Mouse (Mus musculus) MEL (cell line): Measurements from ENCODE around the gene Rbks. TPM values are rescaled to one million over a fixed set of nuclear protein-coding genes. Genes with fewer than 3 reads are reported as not detected.

Experiments used
- DNase-seq: peaks from one replicate; pipeline ENCODE4 v3.0.0; 2011; ENCODE audit warnings: low read depth, low spot score
- H3K27ac ChIP-seq: 2 replicates; pipeline ENCODE4 v1.5.1; 2012; ENCODE audit warnings: low read depth, mild to moderate bottlenecking, control low read depth, low read length, moderate library complexity; ENCODE audit not compliant: control insufficient read depth
- H3K27me3 ChIP-seq, 2 experiments: fragments of 150-350 bp in 1 of 2; sonication (generic) in 1 of 2; 2 replicates each; pipeline ENCODE4 v1.6.1; 2012; ENCODE audit warnings: low read length in 2 of 2, mild to moderate bottlenecking in 2 of 2, improper control_type of control experiment in 1 of 2, moderate library complexity in 1 of 2; ENCODE audit not compliant: insufficient read depth in 2 of 2, control insufficient read depth in 1 of 2
- H3K36me3 ChIP-seq, 2 experiments: 2 replicates each; pipeline ENCODE4 v1.6.1; 2012 to 2014; ENCODE audit warnings: low read length in 2 of 2, improper control_type of control experiment in 1 of 2, inconsistent platforms in 1 of 2, mild to moderate bottlenecking in 1 of 2; ENCODE audit not compliant: insufficient read depth in 2 of 2, control insufficient read depth in 1 of 2
- H3K4me1 ChIP-seq, 2 experiments: fragments of 150-350 bp in 1 of 2; sonication (generic) in 1 of 2; 2 replicates each; pipeline ENCODE4 v1.6.1; 2012; ENCODE audit warnings: low read length in 2 of 2, improper control_type of control experiment in 1 of 2, mild to moderate bottlenecking in 1 of 2; ENCODE audit not compliant: insufficient read depth in 2 of 2, control insufficient read depth in 1 of 2
- H3K4me3 ChIP-seq, 2 experiments: fragments of 150-350 bp in 1 of 2; sonication (generic) in 1 of 2; 2 replicates each; pipeline ENCODE4 v1.5.1; 2012; ENCODE audit warnings: low read depth in 2 of 2, low read length in 2 of 2, mild to moderate bottlenecking in 2 of 2, moderate library complexity in 2 of 2, control low read depth in 1 of 2, improper control_type of control experiment in 1 of 2; ENCODE audit not compliant: control insufficient read depth in 1 of 2, insufficient read depth in 1 of 2
- H3K79me2 ChIP-seq: 2 replicates; pipeline ENCODE4 v1.6.1; 2012; ENCODE audit warnings: mild to moderate bottlenecking, low read length, moderate library complexity; ENCODE audit not compliant: control insufficient read depth, poor library complexity, insufficient read depth
- H3K9ac ChIP-seq: 2 replicates; pipeline ENCODE4 v1.6.1; 2012; ENCODE audit warnings: low read depth, mild to moderate bottlenecking, control low read depth, low read length, moderate library complexity; ENCODE audit not compliant: control insufficient read depth, poor library complexity, severe bottlenecking
- H3K9me3 ChIP-seq: fragments of 150-350 bp; sonication (generic); replicated peaks from 2 replicates; pipeline ENCODE4 v1.6.1; 2012; ENCODE audit warnings: mild to moderate bottlenecking, low read length, improper control_type of control experiment, moderate library complexity; ENCODE audit not compliant: insufficient read depth
- CHD2 ChIP-seq: IDR thresholded peaks from 2 replicates; pipeline ENCODE4 v1.6.1; 2011; ENCODE audit warnings: low read length, improper control_type of control experiment
- CTCF ChIP-seq, 3 experiments: IDR thresholded peaks in 2 of 3; conservative IDR thresholded peaks in 1 of 3; 2 replicates each; pipeline ENCODE4 v1.5.1; 2011 to 2012; ENCODE audit warnings: low read length in 3 of 3, low read depth in 2 of 3, mild to moderate bottlenecking in 2 of 3, improper control_type of control experiment in 1 of 3, inconsistent platforms in 1 of 3, mixed read lengths in 1 of 3, moderate library complexity in 1 of 3; ENCODE audit not compliant: control insufficient read depth in 1 of 3, insufficient read depth in 1 of 3, poor library complexity in 1 of 3, severe bottlenecking in 1 of 3
- E2F4 ChIP-seq: IDR thresholded peaks from 2 replicates; pipeline ENCODE4 v1.6.1; 2011; ENCODE audit warnings: low read depth, low read length, improper control_type of control experiment, borderline replicate concordance
- ETS1 ChIP-seq: IDR thresholded peaks from 2 replicates; pipeline ENCODE4 v1.6.1; 2012; ENCODE audit warnings: low read depth, mild to moderate bottlenecking, inconsistent platforms, low read length, improper control_type of control experiment, moderate library complexity
- GABPA ChIP-seq: IDR thresholded peaks from 2 replicates; pipeline ENCODE4 v1.6.1; 2012; ENCODE audit warnings: low read depth, mild to moderate bottlenecking, inconsistent platforms, low read length, improper control_type of control experiment, moderate library complexity
- GATA1 ChIP-seq: IDR thresholded peaks from 2 replicates; pipeline ENCODE4 v1.6.1; 2011; ENCODE audit warnings: low read depth, low read length, improper control_type of control experiment
- HCFC1 ChIP-seq: IDR thresholded peaks from 2 replicates; pipeline ENCODE4 v1.6.1; 2012; ENCODE audit warnings: low read depth, mild to moderate bottlenecking, inconsistent platforms, low read length, improper control_type of control experiment, moderate library complexity
- KAT2A ChIP-seq: conservative IDR thresholded peaks from 2 replicates; pipeline ENCODE4 v1.6.1; 2012; ENCODE audit warnings: low read depth, low read length, improper control_type of control experiment, inconsistent platforms
- MAX ChIP-seq: IDR thresholded peaks from 2 replicates; pipeline ENCODE4 v1.6.1; 2011; ENCODE audit warnings: low read length, improper control_type of control experiment
- MAZ ChIP-seq: IDR thresholded peaks from 2 replicates; pipeline ENCODE4 v1.6.1; 2012; ENCODE audit warnings: low read depth, mild to moderate bottlenecking, inconsistent platforms, low read length, improper control_type of control experiment
- MEF2A ChIP-seq: IDR thresholded peaks from 2 replicates; pipeline ENCODE4 v1.6.1; 2014; ENCODE audit warnings: low read depth, mild to moderate bottlenecking, inconsistent platforms, low read length, improper control_type of control experiment; ENCODE audit not compliant: poor library complexity, insufficient replicate concordance, severe bottlenecking; ENCODE audit errors: extremely low read depth
- MXI1 ChIP-seq: IDR thresholded peaks from 2 replicates; pipeline ENCODE4 v1.6.1; 2011; ENCODE audit warnings: mild to moderate bottlenecking, low read depth, low read length, improper control_type of control experiment
- NELFE ChIP-seq: IDR thresholded peaks from 2 replicates; pipeline ENCODE4 v1.6.1; 2011; ENCODE audit warnings: low read depth, low read length, improper control_type of control experiment
- RCOR1 ChIP-seq: IDR thresholded peaks from 2 replicates; pipeline ENCODE4 v1.6.1; 2012; ENCODE audit warnings: low read depth, mild to moderate bottlenecking, inconsistent platforms, low read length, improper control_type of control experiment
- SIN3A ChIP-seq: IDR thresholded peaks from 2 replicates; pipeline ENCODE4 v1.6.1; 2012; ENCODE audit warnings: low read length, improper control_type of control experiment, inconsistent platforms
- SMC3 ChIP-seq: IDR thresholded peaks from 2 replicates; pipeline ENCODE4 v1.6.1; 2011; ENCODE audit warnings: low read depth, low read length, improper control_type of control experiment
- TAL1 ChIP-seq: IDR thresholded peaks from 2 replicates; pipeline ENCODE4 v1.6.1; 2012; ENCODE audit warnings: mild to moderate bottlenecking, inconsistent platforms, low read length, moderate library complexity, mixed read lengths
- TBP ChIP-seq: IDR thresholded peaks from 2 replicates; pipeline ENCODE4 v1.8.0; 2011; ENCODE audit warnings: low read depth, low read length, improper control_type of control experiment
- TCF12 ChIP-seq: IDR thresholded peaks from 2 replicates; pipeline ENCODE4 v1.6.1; 2014; ENCODE audit warnings: low read depth, mild to moderate bottlenecking, inconsistent platforms, low read length, improper control_type of control experiment, moderate library complexity
- UBTF ChIP-seq: IDR thresholded peaks from 2 replicates; pipeline ENCODE4 v1.6.1; 2012; ENCODE audit warnings: low read depth, mild to moderate bottlenecking, inconsistent platforms, low read length, improper control_type of control experiment, moderate library complexity, borderline replicate concordance; ENCODE audit not compliant: insufficient read depth
- USF1 ChIP-seq: IDR thresholded peaks from 2 replicates; pipeline ENCODE4 v1.6.1; 2014; ENCODE audit warnings: low read depth, mild to moderate bottlenecking, inconsistent platforms, low read length, improper control_type of control experiment, moderate library complexity
- ZC3H11A ChIP-seq: IDR thresholded peaks from 2 replicates; pipeline ENCODE4 v1.6.1; 2012; ENCODE audit warnings: low read depth, mild to moderate bottlenecking, inconsistent platforms, low read length, improper control_type of control experiment
- ZNF384 ChIP-seq: IDR thresholded peaks from 2 replicates; pipeline ENCODE4 v1.6.1; 2012; ENCODE audit warnings: low read depth, mild to moderate bottlenecking, inconsistent platforms, low read length, improper control_type of control experiment
- polyA plus RNA-seq, 2 experiments: library from polyadenylated mRNA; stranded (reverse) in 1 of 2; unstranded in 1 of 2; fragments of >175 nt in 1 of 2; fragments of >200 nt in 1 of 2; gene quantifications; 2 replicates each; pipeline versions ENCODE4 v1.2.1 to v1.2.4; 2012; ENCODE audit warnings: low replicate concordance in 2 of 2, low read depth in 1 of 2; ENCODE audit not compliant: insufficient read length in 2 of 2, insufficient read depth in 1 of 2, missing spikeins in 1 of 2
- total RNA-seq: library from RNA; depleted of rRNA; stranded (reverse); fragments of 300-350 nt; gene quantifications from 2 replicates; pipeline ENCODE4 v1.2.3, GENCODE M21; 2012

The Rbks gene
- total and polyA plus RNA-seq, 3 experiments: 34.3 to 47.4 TPM; not detected in 1

- no peak overlapping the region for H3K27ac ChIP-seq
- H3K36me3 ChIP-seq: peaks cover 0 to 6% of the 10 kb centered on the region in 2 experiments; a peak in 2 of 4 replicates
- H3K9ac ChIP-seq: no peak overlapping the region
- H3K79me2 ChIP-seq: no peaks in the 10 kb centered on the region
- H3K4me1 ChIP-seq: no peaks in the 10 kb centered on the region
- no peak overlapping the region for H3K4me3 ChIP-seq
- no peaks in the 10 kb centered on the region for H3K27me3 ChIP-seq
- no peak for DNase-seq
- TF ChIP-seq ZC3H11A (no peak), USF1 (no peak), UBTF (no peak), GABPA (no peak), MAX (no peak), MXI1 (no peak), CHD2 (no peak), ETS1 (no peak), SMC3 (no peak), TBP (no peak), TCF12 (no peak), TAL1 (no peak), ZNF384 (no peak)
- H3K9me3 ChIP-seq: no peaks in the 10 kb centered on the region
These were observed 41.7 kb downstream of the Rbks start for GRCm38 (mm10) chr5:31655688-31656190.

DNA sequence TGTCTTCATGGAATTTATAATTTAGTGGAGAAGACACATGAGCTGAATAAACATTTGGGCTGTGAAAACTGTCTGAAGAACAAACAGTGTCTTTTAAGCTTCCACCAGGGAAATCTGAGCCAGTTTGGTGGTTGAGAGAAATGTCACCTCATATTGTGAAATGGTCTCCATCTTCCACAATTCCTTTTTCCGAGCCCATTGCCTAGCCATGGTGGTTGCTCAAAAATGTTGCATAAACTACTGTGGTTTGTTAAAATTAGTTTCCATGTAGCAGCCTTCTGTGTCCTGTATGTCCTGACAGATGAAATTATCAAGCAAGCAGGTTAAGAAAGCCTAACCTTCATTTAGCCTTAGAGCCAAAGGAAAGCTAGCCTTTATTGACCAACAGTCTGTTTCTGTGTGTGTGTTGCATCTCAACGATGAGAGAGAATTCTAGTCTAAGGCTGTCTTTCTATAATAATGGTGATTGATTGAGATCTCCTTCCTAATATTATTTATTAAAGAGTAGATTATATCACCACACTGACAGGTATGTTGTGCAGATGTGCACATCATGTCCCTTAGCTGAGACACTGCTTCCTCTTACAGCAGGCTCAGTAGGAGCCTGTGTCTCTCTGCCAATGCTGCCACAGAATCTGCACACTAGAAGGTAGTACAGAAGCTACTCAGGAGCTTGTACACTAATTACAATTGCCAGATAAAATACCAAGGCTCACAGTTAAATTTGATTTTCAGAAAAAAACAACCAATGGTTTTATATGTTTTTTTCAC is 46.7 kb downstream of the Rbks start:
- TF ChIP-seq MAZ (no peak), KAT2A (no peak), TBP (no peak), TAL1 (no peak), CTCF (IDR thresholded peaks at IDR 0.05 in 2 of 3, conservative IDR thresholded peaks at IDR 0.05 in 1 of 3; ENCODE audit: control insufficient read depth in 1 of 3, insufficient read depth in 1 of 3, low read depth in 2 of 3, low read length in 3 of 3, poor library complexity in 1 of 3, severe bottlenecking in 1 of 3) (no peak), HCFC1 (no peak), MAX (no peak), UBTF (no peak), GABPA (no peak), GATA1 (no peak), E2F4 (no peak), SIN3A (no peak), NELFE (no peak), MEF2A (no peak), RCOR1 (no peak), SMC3 (no peak)
- H3K36me3 ChIP-seq: peaks cover 0 to 4% of the 10 kb centered on the region in 2 experiments; a peak in 2 of 4 replicates
- no peak overlapping the region for H3K27ac ChIP-seq
- H3K79me2 ChIP-seq: no peaks in the 10 kb centered on the region
- H3K4me3 ChIP-seq: no peak overlapping the region
- no peak overlapping the region for H3K9ac ChIP-seq
- H3K27me3 ChIP-seq: no peaks in the 10 kb centered on the region
- DNase-seq: no peak
- no peaks in the 10 kb centered on the region for H3K9me3 ChIP-seq
- H3K4me1 ChIP-seq: no peaks in the 10 kb centered on the region
